Mouse (Mus musculus): ENCODE results near the gene Ube3b.

The Ube3b gene

GRCm38 (mm10) chr5:114380209-114381012, at the start of gene Ube3b, which contains the start of gene Kctd10:
Gene Ube3b (plus strand): TSS chr5:114380607.
Gene Kctd10 (minus strand): TSS chr5:114380508.
- DNase-seq (ENCODE audit: low spot score): peak; percentile 85

- DNase-seq (ENCODE audit: low spot score): no peak
Observed at GRCm38 (mm10) chr5:114342996-114343395, 37.4 kb upstream of the Ube3b start.

GRCm38 (mm10) chr5:114343612-114344011, 36.8 kb upstream of the Ube3b start:
- no peak for DNase-seq (ENCODE audit: low spot score)

GRCm38 (mm10) chr5:114345538-114345937, 34.9 kb upstream of the Ube3b start:
- no peak for DNase-seq (ENCODE audit: low spot score)

- DNase-seq (ENCODE audit: low spot score): no peak
Observed at GRCm38 (mm10) chr5:114347005-114347404, 33.4 kb upstream of the Ube3b start.

GRCm38 (mm10) chr5:114351490-114351889, 28.9 kb upstream of the Ube3b start:
- DNase-seq (ENCODE audit: low spot score): no peak

GRCm38 (mm10) chr5:114356250-114356935, 24.0 kb upstream of the Ube3b start:
- DNase-seq (ENCODE audit: low spot score): peak; percentile 78

GRCm38 (mm10) chr5:114356936-114357751, 23.3 kb upstream of the Ube3b start:
- DNase-seq (ENCODE audit: low spot score): no peak

- DNase-seq (ENCODE audit: low spot score): no peak
Observed at GRCm38 (mm10) chr5:114358833-114359232, 21.6 kb upstream of the Ube3b start.

- no peak for DNase-seq (ENCODE audit: low spot score)
Observed at GRCm38 (mm10) chr5:114359586-114359985, 20.8 kb upstream of the Ube3b start.

- no peak for DNase-seq (ENCODE audit: low spot score)
Observed at GRCm38 (mm10) chr5:114360968-114361367, 19.4 kb upstream of the Ube3b start.

GRCm38 (mm10) chr5:114365043-114365752, 15.2 kb upstream of the Ube3b start:
- DNase-seq (ENCODE audit: low spot score): peak; percentile 81

GRCm38 (mm10) chr5:114368121-114368520, 12.3 kb upstream of the Ube3b start:
- no peak for DNase-seq (ENCODE audit: low spot score)

GRCm38 (mm10) chr5:114368803-114369496, 11.5 kb upstream of the Ube3b start:
- no peak for DNase-seq (ENCODE audit: low spot score)

- no peak for DNase-seq (ENCODE audit: low spot score)
Observed at GRCm38 (mm10) chr5:114369921-114370320, 10.5 kb upstream of the Ube3b start.

- DNase-seq (ENCODE audit: low spot score): no peak
Observed at GRCm38 (mm10) chr5:114370371-114370776, 10.0 kb upstream of the Ube3b start.

GRCm38 (mm10) chr5:114371331-114371730, 9.1 kb upstream of the Ube3b start:
- DNase-seq (ENCODE audit: low spot score): no peak

GRCm38 (mm10) chr5:114371731-114372473, 8.5 kb upstream of the Ube3b start:
- no peak for DNase-seq (ENCODE audit: low spot score)

- no peak for DNase-seq (ENCODE audit: low spot score)
Observed at GRCm38 (mm10) chr5:114372565-114372964, 7.8 kb upstream of the Ube3b start.

GRCm38 (mm10) chr5:114373174-114373573, 7.2 kb upstream of the Ube3b start:
- DNase-seq (ENCODE audit: low spot score): no peak
